Mouse (Mus musculus) heart, postnatal 14 days (tissue): Measurements from ENCODE around the gene Tmem237. TPM values are rescaled to one million over a fixed set of nuclear protein-coding genes. Genes with fewer than 3 reads are reported as not detected.

Experiments used
- DNase-seq, 2 experiments: peaks; one replicate each; pipeline ENCODE4 v3.0.0; 2021 to 2022
- intact Hi-C: fragments of 180-260 bp; cut with DNase I; formaldehyde crosslinking; loops from one replicate; pipeline ENCODE4 v1.15.1; 2025
- long read RNA-seq, 2 experiments: library from polyadenylated mRNA; stranded (forward); transcript quantifications; one replicate each; pipeline ENCODE4 v2.0.0; 2021
- total RNA-seq, 2 experiments: library from RNA; stranded (reverse); gene quantifications; 2 replicates each; pipeline ENCODE4 v1.2.3; 2021

The Tmem237 gene
- total RNA-seq, result 1 to 10 TPM; 3.5 to 5.1 TPM
- long read RNA-seq, experiment 1, partial matches to known transcripts, result 0 of 2 reads
- long read RNA-seq, experiment 1, other reads (novel, unspliced or antisense), result 2 of 2 reads
- long read RNA-seq, experiment 2, partial matches to known transcripts, result 0 of 1 reads
- long read RNA-seq, experiment 2, other reads (novel, unspliced or antisense), result 1 of 1 reads

DNA sequence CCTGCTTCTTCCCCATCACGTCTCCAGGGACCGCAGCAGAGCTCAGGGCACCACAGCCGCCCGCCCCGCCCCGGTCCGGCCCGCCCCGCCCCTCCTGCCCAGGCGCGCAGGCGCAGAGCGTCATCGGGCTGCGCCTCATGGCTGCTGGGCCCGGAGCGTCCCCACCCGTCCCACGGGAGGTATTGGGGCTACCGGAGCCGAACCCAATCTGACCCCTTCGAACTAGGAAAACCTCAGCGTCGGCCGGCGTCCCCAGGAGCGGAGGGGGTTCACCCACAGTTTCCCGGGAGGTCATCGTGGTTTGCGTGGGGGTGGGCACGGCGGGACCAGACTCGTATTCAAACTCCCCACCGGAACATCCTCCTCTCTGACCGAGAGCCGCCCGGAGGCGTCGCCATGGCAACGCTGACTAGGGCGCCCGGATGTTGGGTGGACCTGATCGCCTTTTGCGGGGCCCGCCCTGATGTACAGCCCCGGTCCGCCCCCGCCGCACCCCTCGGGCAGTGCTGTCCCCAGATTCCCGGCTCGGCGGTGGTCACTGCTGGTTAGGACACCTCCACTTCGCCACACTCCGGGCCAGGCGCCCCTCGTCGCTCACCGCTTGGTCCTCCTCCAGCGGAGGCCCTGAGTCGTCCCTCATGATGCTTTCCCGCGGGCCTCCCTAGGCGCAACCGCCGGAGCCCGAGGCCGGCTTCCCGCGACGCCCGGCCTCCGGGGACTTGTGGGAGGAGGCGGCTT, at the start of gene Tmem237:
TSS of gene Tmem237 (minus strand) at position 689 of the 738 bp plus-strand sequence.
- intact Hi-C loops, result no loop called here
- DNase-seq, result peak; percentile 92 to 94

DNA sequence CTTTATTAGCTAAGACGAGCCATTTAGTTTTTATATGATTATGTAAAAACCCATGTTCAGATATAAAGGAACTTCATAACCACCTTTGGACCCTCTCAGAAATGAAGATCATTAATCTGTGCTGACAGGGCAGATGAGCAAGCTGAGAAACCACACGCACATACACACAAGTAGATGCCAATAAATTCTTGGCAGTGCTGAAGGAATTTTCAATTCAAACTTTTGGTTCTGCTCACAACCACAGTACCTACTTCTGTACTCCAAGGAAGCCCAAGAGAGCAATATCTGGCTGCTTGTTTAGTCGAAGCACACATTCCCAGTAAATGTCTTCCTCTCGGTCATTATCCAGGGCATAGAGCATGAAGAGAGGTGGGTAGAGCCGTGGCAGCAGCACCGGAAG, 49.4 kb upstream of the Tmem237 start:
- intact Hi-C loops, result no loop called here

DNA sequence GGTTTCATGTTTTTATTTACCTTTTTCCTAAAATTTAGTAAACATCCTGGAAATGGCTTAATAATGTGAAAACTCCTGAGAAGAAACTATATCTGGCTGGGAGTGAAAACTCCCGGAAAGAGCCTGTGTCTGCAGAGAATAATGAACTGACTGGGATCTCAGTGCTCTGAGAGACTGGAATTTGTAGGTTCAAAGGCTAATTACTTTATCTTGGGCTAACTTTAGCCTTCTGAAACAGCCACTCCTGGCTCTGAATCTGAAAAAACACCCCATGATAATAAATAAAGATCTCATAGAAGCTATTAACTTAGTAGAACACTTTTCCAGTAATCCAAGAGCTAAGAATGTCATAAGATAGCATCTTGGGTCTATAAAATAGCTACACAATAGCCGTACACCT, 48.3 kb upstream of the Tmem237 start:
- intact Hi-C loops, result no loop called here
- no peak for DNase-seq

More for the DNA sequence above, 49.4 kb upstream of the Tmem237 start:
- DNase-seq, result no peak

DNA sequence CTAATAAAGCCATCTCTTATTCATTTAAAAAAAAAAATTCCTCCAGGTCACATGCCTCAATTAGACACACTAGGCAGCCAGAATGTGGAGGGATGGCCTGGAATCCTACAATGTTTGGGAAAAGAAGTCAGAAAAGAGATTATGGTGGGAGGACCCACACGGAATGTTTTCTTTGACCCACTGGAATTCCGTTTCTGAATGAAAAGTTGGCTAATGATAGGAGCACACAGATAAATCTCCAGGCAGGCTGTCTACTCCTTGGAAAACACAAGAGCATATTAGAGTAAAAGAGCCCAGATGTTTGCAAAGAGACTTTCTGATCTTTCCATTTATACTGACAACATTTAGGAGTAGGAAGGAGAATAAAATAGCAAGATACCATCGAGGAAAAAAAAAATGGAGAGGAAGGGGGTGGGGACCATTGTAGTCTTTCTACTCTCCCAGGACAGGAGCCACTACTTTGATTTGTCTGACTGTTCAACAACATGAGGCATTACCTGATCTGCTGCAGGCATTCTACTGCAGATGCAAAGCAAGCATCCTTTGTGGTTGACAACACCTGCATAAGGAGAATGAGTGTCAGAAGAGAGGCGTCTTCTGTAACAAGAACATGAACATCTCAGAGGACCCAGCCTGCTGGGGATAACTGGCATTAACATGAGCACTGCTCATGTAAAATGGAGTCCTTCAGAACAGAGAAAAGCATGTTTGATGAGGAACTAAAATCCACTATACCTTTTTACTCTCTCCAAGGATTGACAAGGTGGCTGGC, 47.6 kb upstream of the Tmem237 start:
- intact Hi-C loops, result no loop called here
- DNase-seq, result no peak

DNA sequence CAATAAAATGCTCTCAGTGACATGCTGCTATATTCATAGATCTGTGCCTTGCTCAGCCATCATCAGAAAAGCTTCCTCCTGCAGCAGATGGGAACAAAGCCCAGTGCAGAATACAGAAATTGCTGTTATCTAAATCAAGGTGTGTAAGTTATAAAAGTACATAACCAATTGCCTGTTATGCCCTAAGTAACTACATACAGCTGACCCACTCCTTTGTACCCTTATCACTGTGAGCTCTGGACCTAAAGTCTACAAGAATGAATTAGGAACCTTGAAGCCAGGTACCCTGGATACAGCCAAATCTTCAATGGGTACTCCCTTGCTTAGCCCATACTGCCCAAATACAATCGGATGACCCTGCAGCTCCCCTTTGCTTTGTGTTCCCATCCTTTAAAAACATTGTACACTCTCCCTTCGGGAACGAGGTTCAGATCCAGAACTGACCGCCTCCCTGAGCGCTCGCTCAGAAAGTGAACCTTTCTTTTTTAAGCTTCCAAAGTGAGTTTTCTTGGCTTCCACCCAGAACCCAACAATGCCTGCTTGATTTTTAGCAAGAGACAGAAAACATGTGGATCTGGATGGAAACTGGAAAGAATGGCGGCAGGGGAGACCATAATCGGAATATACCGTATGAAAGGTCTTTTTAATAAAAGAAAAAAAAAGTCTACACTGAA, 46.2 kb upstream of the Tmem237 start:
- DNase-seq, result no peak
- intact Hi-C loops, result no loop called here

DNA sequence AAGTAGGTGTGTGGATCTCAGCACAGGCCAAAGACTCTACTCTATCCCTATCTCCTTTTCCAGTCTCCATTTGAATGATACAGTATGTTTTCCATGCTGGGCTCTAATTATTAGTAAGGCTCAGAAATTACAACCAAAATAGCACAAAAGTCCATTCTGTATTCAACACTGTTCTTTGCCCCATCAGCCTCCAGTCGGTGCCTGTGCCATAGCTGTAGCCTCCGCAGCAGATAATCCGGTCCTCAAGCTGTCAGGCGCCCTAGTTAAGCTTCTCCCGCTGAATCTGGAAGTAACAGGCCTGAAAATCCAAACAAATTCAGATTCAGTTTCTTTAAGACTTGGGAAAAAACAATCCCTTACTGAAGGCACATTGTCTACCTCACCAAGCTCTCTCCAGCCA, 43.7 kb upstream of the Tmem237 start:
- DNase-seq, result no peak
- intact Hi-C loops, result no loop called here

DNA sequence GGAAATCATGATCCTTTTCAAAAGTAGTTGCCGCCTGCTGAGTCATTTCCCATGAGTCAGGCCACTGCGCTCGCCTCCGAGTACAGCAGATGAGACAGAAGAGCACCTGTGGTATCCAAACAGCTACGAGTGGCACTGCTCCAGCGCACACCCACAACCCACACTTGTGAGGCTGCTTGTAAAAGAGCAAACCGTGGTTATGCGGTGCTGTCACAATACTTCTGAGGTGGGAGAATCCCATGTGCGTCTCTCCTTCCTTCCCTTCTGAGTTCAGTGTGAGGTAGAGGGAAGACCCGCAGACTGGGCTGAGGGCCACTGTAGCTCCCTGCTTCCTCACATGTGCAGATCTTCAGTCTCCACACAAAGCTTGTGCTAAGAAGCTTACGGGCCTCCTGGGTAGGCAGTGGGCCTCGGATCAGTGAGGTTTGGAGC, 42.8 kb upstream of the Tmem237 start, which contains the start of gene Mpp4:
TSS of gene Mpp4 (minus strand) at position 360 of the 432 bp plus-strand sequence.
- DNase-seq, result no peak

DNA sequence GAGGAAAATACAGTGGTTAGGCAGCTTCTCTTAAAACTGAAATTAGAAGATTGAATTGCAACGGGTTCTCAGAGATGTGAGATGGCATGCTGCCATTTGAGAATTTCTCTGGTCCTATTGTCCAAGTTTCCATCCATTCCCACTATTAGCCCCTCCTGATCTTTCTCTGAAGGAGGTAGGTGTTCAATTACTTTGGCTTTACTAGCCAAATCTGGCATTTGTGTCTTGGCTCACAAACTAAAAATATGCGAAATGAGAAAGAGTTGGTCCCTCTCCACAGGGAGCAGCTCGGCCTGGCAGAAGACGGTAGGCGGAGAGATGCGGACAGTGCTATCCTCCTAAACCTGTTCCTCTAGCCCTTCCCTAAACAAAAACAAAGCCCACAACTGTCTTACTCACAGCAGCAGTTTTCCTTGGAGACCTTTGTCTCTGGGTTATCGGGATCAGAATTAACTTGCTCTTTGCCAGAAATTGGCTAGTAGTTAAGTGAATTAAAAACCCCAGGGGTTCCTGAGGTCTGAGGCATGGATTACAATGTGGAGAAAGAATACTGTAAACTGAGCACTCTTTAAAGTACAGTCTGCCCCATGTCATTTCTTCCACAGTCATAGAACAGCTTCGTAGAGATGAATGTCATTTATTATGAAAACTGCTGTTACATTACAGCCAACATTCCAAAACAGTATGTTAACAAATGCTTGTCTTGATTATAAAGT, 42.3 kb upstream of the Tmem237 start:
- DNase-seq, result no peak
- intact Hi-C loops, result no loop called here

More for the DNA sequence above, 42.8 kb upstream of the Tmem237 start, which contains the start of gene Mpp4:
- intact Hi-C loops, result no loop called here

DNA sequence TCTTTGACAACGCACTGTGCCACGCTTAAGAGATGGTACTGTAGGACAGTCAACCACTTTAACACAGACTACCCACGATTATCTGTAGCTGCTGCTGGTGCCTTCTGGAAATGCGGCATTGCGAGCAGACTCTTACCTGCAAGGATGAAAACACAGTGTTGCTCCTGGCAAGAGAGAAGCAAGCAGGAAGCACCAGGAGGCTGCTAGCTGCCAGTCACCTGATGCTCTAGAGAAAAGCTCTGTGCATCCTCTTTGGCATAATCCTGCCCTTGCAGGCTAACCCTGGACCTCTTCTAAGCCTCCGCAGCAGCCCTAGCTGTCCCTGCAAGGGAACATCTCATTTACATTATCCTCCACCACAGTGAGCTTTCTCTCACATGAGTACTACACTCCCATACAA, 41.2 kb upstream of the Tmem237 start:
- intact Hi-C loops, result no loop called here
- DNase-seq, result no peak

DNA sequence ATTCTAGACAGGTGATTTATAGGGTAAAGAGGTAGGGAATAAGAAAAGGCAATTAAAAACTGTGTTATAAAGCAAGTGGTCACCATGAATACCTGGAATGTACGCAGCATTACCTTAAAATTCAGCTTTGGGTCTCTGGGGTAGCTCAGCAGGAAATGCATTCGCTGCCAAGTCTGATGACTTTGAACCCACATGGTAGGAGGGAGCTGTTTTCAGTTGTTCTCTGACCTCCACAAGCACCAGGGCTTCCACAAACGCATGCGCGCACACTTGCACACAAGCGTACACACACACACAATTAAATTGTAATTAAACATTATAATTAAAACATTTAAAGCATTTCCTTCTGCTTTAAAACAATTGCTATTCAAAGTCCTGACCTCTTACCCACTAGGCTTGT, 40.7 kb upstream of the Tmem237 start:
- intact Hi-C loops, result no loop called here
- DNase-seq, result no peak

DNA sequence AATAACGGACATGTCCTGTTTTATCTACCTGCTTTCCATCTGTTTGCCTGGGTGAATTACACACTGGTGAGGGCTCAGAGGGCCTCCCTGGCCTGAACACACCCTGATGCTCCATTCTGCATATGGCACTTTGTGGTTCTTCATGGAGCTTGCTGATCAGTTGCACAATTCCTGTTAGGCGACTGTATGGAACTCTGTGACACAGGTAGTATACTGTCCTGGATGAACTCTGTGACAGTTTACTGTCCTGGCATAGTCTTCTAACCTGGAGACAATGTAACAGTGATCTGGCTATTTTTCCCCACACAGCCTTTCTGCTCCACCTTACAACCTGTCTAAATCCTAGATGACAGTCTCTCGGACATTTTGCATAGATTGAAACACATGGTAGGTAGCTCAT, 38.9 kb upstream of the Tmem237 start:
- intact Hi-C loops, result no loop called here
- DNase-seq, result no peak

DNA sequence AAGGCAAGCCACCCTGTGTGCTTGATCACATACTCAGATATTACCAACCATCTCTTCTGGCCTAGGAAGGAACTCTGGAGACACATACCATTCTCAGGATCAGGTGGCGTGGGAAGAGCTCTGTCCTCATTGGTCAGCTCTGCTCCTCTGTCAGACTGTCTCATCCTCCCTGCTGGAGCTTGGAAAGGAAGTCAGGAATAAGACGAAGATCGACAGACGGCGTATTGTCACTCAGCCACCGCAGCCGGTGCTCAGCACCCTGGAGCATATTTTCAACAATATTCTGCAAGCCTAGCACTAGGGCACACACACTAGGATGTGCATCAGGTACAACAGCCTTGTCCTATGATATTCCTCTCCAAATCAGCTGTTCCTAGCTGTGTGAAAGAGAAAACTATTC, 38.3 kb upstream of the Tmem237 start:
- DNase-seq, result no peak
- intact Hi-C loops, result no loop called here

DNA sequence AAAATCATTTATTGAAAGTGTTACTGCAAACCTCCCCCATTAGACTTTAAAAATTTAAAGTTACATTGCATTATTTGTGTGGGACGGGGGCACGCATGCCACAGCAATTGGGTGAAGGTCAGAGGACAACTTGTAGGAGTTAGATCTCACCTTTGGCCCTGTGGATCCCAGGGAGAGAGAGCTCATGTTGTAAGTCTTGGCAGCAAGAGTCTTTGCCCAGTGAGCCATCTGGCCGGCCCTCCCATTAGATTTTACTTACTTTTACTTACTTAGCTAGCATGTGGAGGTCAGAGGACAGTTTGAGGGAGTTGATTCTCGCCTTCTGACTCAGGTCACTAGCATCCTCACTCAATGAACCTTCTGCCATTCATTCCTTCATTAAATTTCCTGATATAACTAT, 37.6 kb upstream of the Tmem237 start:
- DNase-seq, result no peak
- intact Hi-C loops, result no loop called here

DNA sequence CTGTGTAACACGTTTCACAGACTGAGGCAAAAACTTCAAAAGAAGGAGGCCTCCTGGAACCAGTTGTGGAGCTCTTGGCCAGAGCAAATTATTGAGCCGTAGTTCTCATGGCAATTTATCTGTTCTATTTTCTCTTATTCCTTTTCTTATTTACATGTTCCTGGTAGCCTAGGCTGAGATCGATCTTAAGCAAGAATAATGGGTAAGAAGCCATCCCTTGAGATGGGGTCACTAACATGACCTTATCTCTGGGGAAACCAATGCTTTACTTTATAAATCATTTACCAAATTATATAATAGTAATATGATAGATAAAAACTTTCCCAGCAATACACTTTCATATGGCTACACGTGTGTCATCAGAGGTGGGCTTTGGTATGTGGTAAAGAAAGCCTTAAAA, 32.1 kb upstream of the Tmem237 start:
- intact Hi-C loops, result no loop called here
- DNase-seq, result no peak

DNA sequence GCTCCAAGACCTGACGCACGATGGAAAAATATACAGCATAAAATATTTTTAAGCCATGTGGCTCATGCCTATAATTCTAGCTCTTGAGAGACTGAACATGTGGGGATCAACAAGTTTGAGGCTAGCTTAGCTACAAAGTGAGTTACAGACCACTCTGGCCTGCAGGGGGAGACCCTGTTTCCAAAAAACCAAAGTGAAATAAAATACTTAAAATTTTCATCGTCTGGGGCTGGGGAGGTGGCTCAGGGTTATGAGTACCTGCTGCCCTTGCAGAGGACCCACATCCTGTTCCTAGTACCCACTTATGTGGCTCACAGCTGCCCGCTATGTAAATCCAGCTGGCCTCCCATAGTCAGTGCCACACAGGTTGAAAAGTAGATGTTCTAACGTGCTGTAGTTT, 30.3 kb upstream of the Tmem237 start:
- intact Hi-C loops, result no loop called here
- DNase-seq, result no peak

DNA sequence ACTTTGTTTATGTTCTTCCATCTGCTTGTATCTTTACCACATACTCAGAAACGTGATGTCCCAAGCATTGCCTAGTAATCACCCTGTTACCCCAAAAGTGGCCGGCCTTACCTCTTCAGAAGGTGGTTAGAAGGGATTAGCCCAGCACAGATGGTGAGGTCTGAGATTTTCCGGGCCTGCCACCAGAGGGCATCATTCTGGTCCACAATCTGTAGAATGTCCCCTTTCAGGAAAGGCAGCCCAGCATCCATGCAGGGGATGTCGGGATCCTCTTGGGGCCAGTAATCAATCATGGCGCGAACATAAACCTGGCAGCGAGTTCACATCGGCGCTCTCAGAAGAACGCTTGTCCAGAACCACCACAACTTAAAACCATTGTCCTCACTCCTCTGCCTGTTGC, 24.3 kb upstream of the Tmem237 start:
- intact Hi-C loops, result loop anchor here (5.0 kb wide), 2 partner anchors 77 to 137 kb away; no protein-coding TSS in a partner anchor
- peak; percentile 25 to 32 for DNase-seq

DNA sequence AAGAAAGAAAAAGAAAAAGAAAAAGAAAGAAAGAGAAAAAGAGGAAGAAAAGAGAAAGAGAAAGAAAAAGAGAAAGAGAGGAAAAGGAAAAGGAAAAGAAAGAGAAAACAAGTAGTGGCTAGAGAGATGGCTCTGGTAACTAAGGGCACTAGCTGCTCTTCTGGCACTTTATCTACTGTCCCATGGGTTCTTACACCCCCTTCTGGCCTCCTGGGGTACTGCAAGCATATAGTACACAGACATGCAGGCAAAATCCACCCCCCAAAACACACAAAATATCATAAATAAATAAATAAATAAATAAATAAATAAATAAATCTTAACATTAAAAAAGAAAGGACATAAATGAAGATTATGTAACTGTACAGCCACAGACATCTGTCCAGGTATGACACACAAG, 22.6 kb upstream of the Tmem237 start:
- intact Hi-C loops, result loop anchor here (2.0 to 5.0 kb wide), 3 partner anchors 76 to 370 kb away; no protein-coding TSS in a partner anchor
- DNase-seq, result peak; percentile 53 to 68

DNA sequence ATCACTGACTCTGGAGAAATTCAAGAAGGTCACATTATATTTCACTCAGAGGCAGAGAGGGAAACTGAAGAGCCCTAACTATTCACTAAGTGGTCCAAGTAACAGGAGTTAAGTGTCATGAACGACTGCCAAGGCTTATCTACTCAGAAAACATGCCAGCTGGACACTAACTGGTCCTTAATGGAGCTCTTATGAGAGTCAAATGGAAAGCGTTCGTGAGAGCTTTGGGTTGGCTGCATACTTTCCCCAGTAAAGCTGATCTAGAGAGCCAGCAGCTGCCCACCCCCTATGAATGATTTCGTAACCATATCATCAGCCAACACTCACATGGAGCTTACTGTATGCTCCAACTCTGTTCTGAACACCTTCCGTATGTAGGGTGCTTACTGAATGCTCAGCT, 14.2 kb upstream of the Tmem237 start:
- DNase-seq, result peak in 1 of 2 experiments; percentile 45
- intact Hi-C loops, result no loop called here

DNA sequence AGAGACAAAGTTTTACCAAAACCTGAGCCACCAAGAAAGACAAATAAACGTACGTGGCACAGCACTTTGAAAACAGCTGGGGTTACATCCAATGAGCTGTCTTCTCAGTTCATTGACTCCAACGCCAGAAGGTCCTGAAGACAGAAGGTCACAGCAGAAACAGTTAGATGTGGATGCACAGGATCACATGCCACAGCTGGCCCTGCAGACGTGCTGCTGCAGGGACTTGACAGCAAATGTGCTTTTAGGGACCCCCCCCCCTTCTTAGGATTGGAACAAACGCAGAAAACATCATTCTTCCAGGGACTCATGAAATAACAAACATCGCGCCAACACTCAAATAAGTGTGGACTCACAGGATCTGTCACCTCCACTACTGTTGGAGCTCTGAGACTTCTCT, 8.7 kb upstream of the Tmem237 start:
- DNase-seq, result no peak
- intact Hi-C loops, result no loop called here

DNA sequence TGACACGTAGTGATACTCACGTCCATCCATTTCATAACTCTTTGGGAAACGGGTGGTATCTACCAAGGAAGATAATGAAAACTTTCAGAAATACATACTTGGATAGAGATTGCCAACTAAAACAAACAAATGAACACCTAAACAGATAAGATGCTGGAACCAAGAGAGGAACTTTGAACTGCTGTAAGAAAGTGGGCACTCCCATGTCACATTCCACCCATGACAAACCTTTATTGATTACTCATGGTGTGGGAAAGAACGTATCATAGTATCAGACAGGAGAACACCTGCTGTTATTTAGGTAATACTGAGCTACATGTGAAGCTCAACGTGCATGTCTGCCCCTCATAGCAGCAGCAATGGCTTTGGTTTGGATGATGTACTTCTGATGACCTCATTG, 5.3 kb upstream of the Tmem237 start:
- intact Hi-C loops, result no loop called here
- DNase-seq, result no peak
